Mouse (Mus musculus) hindbrain, embryonic 14.5 days (tissue): ENCODE results near the gene Tacc3. TPM values are rescaled to one million over a fixed set of nuclear protein-coding genes. Genes with fewer than 3 reads are reported as not detected.

Experiments
- ATAC-seq: fragments of 200-750 bp; cut with Nextera tagmentation; 2 replicates; pipeline ENCODE4 v1.8.0; 2017; ENCODE audit warnings: moderate number of reproducible peaks, mild to moderate bottlenecking, moderate TSS enrichment, moderate library complexity; ENCODE audit not compliant: low FRiP score
- DNase-seq: peaks from one replicate; pipeline ENCODE4 v3.0.0-alpha.2; 2015; ENCODE audit warnings: low spot score
- H3K27ac ChIP-seq: fragments of 300-500 bp; sonication (generic); 2 replicates; pipeline ENCODE4 v1.5.1; 2014; ENCODE audit warnings: mild to moderate bottlenecking, moderate library complexity
- H3K27me3 ChIP-seq: fragments of 300-500 bp; sonication (generic); 2 replicates; pipeline ENCODE4 v1.6.1; 2014; ENCODE audit warnings: mild to moderate bottlenecking, low read length, mixed read lengths; ENCODE audit not compliant: control insufficient read depth, insufficient read depth
- H3K36me3 ChIP-seq: fragments of 300-500 bp; sonication (generic); replicated peaks from 2 replicates; pipeline ENCODE4 v1.6.1; 2014; ENCODE audit not compliant: control insufficient read depth, insufficient read depth
- H3K4me1 ChIP-seq: fragments of 300-500 bp; sonication (generic); replicated peaks from 2 replicates; pipeline ENCODE4 v1.6.1; 2014; ENCODE audit warnings: antibody characterized with exemption, low read length, mixed read lengths; ENCODE audit not compliant: control insufficient read depth, insufficient read depth
- H3K4me2 ChIP-seq: fragments of 300-500 bp; sonication (generic); replicated peaks from 2 replicates; pipeline ENCODE4 v1.6.1; 2014; ENCODE audit warnings: mild to moderate bottlenecking, moderate library complexity
- H3K4me3 ChIP-seq: fragments of 300-500 bp; sonication (generic); replicated peaks from 2 replicates; pipeline ENCODE4 v1.5.1; 2014; ENCODE audit warnings: mild to moderate bottlenecking, low read length
- H3K9ac ChIP-seq: fragments of 300-500 bp; sonication (generic); 2 replicates; pipeline ENCODE4 v1.6.1; 2014
- H3K9me3 ChIP-seq: fragments of 300-500 bp; sonication (generic); 2 replicates; pipeline ENCODE4 v1.6.1; 2016; ENCODE audit warnings: low read length; ENCODE audit not compliant: control insufficient read depth
- WGBS: fragments of 180-500 bp; shearing (Covaris S2); extraction: QIAGEN DNeasy Blood & Tissue Kit; methylation state at CpG from one replicate; pipeline ENCODE4 v1.1.7; 2014; 5-methylcytosine and 5-hydroxymethylcytosine counted together
- polyA plus RNA-seq: library from polyadenylated mRNA; unstranded; fragments of >200 nt; fragmentation: Nextera tagmentation; extraction: Ambion mirVana; gene quantifications from 2 replicates; pipeline ENCODE4 v1.2.1, GENCODE M21; 2014

Tacc3 gene
- polyA plus RNA-seq, result 32.3 and 41.0 TPM in 2 replicates

GRCm38 (mm10) chr5:33657787-33658663 lies at the start of gene Tacc3, which contains the start of gene Tmem129:
Gene Tacc3 (plus strand): TSS chr5:33658128.
Gene Tmem129 (minus strand): TSS chr5:33658416.
- peak; percentile 96 for ATAC-seq
- WGBS, result under 1% methylated on average over 60 of the region's 60 CpGs
- Histone ChIP-seq H3K4me2 (peak within 1 kb of the TSS; percentile 71), H3K27me3 (no peaks in the 10 kb centered on the region), H3K4me1 (peaks cover 16% of the 10 kb centered on the region), H3K9me3 (no peaks in the 10 kb centered on the region), H3K36me3 (peaks cover 21% of the 10 kb centered on the region), H3K4me3 (peak within 1 kb of the TSS; percentile 53), H3K27ac (peak within 1 kb of the TSS; percentile 96), H3K9ac (peak within 1 kb of the TSS; percentile 67)
- peak; percentile 96 for DNase-seq

- peaks cover 49% of the 10 kb centered on the region for H3K36me3 ChIP-seq
- H3K9ac ChIP-seq, result no peak overlapping the region
- no peaks in the 10 kb centered on the region for H3K27me3 ChIP-seq
- WGBS, result 96% methylated on average over 1 of the region's 1 CpGs
- H3K4me2 ChIP-seq, result no peak overlapping the region
- ATAC-seq (no peak), DNase-seq (no peak)
- H3K4me1 ChIP-seq, result no peaks in the 10 kb centered on the region
- no peaks in the 10 kb centered on the region for H3K9me3 ChIP-seq
- no peak overlapping the region for H3K27ac ChIP-seq
- no peak overlapping the region for H3K4me3 ChIP-seq
Measured at GRCm38 (mm10) chr5:33609226-33609625, 48.7 kb upstream of the Tacc3 start.

DNA sequence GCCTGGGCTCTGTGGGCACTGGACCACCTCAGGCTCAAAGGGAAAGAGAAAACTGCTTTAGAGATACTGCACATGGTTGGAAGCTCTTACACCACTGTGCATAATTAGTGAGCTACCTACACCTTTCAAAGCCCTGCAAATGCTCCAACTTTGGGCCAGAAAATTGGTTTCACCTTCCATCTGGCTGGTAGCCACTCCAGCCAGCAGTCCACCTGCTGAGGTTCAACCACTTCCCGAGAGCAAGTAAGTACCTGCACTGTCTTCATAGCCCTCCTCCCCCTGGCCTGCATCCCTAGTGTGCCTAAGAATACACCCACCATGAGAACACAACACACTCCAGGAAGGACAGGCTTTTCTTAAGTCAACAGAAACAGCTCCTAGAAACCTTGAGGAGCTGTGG lies 46.1 kb upstream of the Tacc3 start:
- Histone ChIP-seq H3K27me3 (no peaks in the 10 kb centered on the region), H3K36me3 (peaks cover 46% of the 10 kb centered on the region), H3K4me1 (no peaks in the 10 kb centered on the region), H3K4me2 (no peak overlapping the region), H3K9ac (no peak overlapping the region), H3K27ac (no peak overlapping the region), H3K9me3 (no peaks in the 10 kb centered on the region), H3K4me3 (no peak overlapping the region)
- ATAC-seq (no peak), DNase-seq (no peak)
- 90% methylated on average over 1 of the region's 1 CpGs for WGBS

GRCm38 (mm10) chr5:33614391-33614790 lies 43.5 kb upstream of the Tacc3 start:
- Histone ChIP-seq H3K9ac (no peak overlapping the region), H3K27me3 (no peaks in the 10 kb centered on the region), H3K9me3 (no peaks in the 10 kb centered on the region), H3K27ac (no peak overlapping the region), H3K4me2 (no peak overlapping the region), H3K4me1 (no peaks in the 10 kb centered on the region), H3K36me3 (peaks cover 31% of the 10 kb centered on the region), H3K4me3 (no peak overlapping the region)
- DNase-seq, result no peak
- ATAC-seq, result no peak
- 89% methylated on average over 6 of the region's 6 CpGs for WGBS

DNA sequence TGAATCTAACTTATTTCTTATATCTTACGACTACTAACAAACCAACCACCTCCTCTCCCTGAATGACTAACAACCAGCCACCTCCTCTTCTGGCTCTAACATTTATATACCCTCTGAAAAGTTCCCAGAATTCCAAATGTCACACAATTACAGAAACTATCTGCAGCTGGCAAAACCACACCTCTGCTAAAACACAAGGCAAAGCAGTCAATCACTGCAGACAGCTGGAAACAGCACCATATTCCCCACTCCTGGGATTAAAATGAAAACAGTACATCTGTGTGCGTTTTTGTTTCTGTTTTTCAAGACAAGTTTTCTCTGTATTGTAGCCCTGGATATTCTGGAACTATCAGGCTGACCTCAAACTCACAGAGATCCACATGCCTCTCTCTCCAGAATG lies 35.3 kb upstream of the Tacc3 start:
- Histone ChIP-seq H3K4me2 (no peak overlapping the region), H3K4me3 (no peak overlapping the region), H3K27me3 (no peaks in the 10 kb centered on the region), H3K27ac (no peak overlapping the region), H3K4me1 (no peaks in the 10 kb centered on the region), H3K9ac (no peak overlapping the region), H3K9me3 (no peaks in the 10 kb centered on the region), H3K36me3 (no peaks in the 10 kb centered on the region)
- 91% methylated on average over 2 of the region's 2 CpGs for WGBS
- ATAC-seq (no peak), DNase-seq (no peak)

GRCm38 (mm10) chr5:33623766-33624165 lies 34.2 kb upstream of the Tacc3 start:
- Histone ChIP-seq H3K27me3 (no peaks in the 10 kb centered on the region), H3K36me3 (no peaks in the 10 kb centered on the region), H3K4me3 (no peak overlapping the region), H3K4me1 (peaks cover 9% of the 10 kb centered on the region), H3K4me2 (no peak overlapping the region), H3K9ac (no peak overlapping the region), H3K27ac (no peak overlapping the region), H3K9me3 (no peaks in the 10 kb centered on the region)
- DNase-seq (no peak), ATAC-seq (no peak)
- WGBS, result 63% methylated on average over 3 of the region's 3 CpGs

GRCm38 (mm10) chr5:33627968-33628367 lies 30.0 kb upstream of the Tacc3 start:
- 0 out of 2 replicates have a peak overlapping the region, but pooled peaks have one; percentile 80 for H3K4me3 ChIP-seq

GRCm38 (mm10) chr5:33628820-33629300 lies 29.1 kb upstream of the Tacc3 start:
- no peaks in the 10 kb centered on the region for H3K9me3 ChIP-seq
- ATAC-seq, result no peak
- H3K9ac ChIP-seq, result peak overlapping the region; percentile 83
- WGBS, result under 1% methylated on average over 24 of the region's 24 CpGs
- peaks cover 17% of the 10 kb centered on the region for H3K4me1 ChIP-seq
- peak overlapping the region; percentile 80 for H3K4me3 ChIP-seq
- no peaks in the 10 kb centered on the region for H3K36me3 ChIP-seq
- H3K27me3 ChIP-seq, result no peaks in the 10 kb centered on the region
- peak overlapping the region; percentile 88 for H3K27ac ChIP-seq
- peak; percentile 53 for DNase-seq
- peak overlapping the region; percentile 91 for H3K4me2 ChIP-seq

More at GRCm38 (mm10) chr5:33627968-33628367, 30.0 kb upstream of the Tacc3 start:
- no peaks in the 10 kb centered on the region for H3K36me3 ChIP-seq
- no peak for DNase-seq
- H3K9ac ChIP-seq, result no peak overlapping the region
- H3K4me2 ChIP-seq, result peak overlapping the region; percentile 91
- H3K27ac ChIP-seq, result no peak overlapping the region
- no peaks in the 10 kb centered on the region for H3K27me3 ChIP-seq
- WGBS, result 35% methylated on average over 4 of the region's 4 CpGs
- H3K4me1 ChIP-seq, result peaks cover 17% of the 10 kb centered on the region
- no peak for ATAC-seq
- no peaks in the 10 kb centered on the region for H3K9me3 ChIP-seq

GRCm38 (mm10) chr5:33629301-33629987 lies 28.5 kb upstream of the Tacc3 start, which contains the start of the genes Fam53a and Gm9903:
Gene Fam53a (minus strand): TSS chr5:33629635.
Gene Gm9903 (plus strand): TSS chr5:33629925.
- under 1% methylated on average over 95 of the region's 99 CpGs for WGBS
- ATAC-seq, result peak; percentile 96

More at GRCm38 (mm10) chr5:33629301-33629987, 28.5 kb upstream of the Tacc3 start, which contains the start of the genes Fam53a and Gm9903:
- H3K27me3 ChIP-seq, result no peaks in the 10 kb centered on the region
- peak within 1 kb of the TSS; percentile 80 for H3K4me3 ChIP-seq
- H3K4me2 ChIP-seq, result peak within 1 kb of the TSS; percentile 91
- peaks cover 17% of the 10 kb centered on the region for H3K4me1 ChIP-seq
- no peaks in the 10 kb centered on the region for H3K9me3 ChIP-seq
- peak within 1 kb of the TSS; percentile 83 for H3K9ac ChIP-seq
- DNase-seq, result peak; percentile 98
- peak within 1 kb of the TSS; percentile 88 for H3K27ac ChIP-seq
- no peaks in the 10 kb centered on the region for H3K36me3 ChIP-seq
